Mouse (Mus musculus) cortical plate, adult 2 months (tissue): ENCODE data around the gene Spa17.

Experiments
- CTCF ChIP-seq: fragments of 200-500 bp; IDR thresholded peaks from 2 replicates; pipeline ENCODE4 v1.5.1; 2011; ENCODE audit warnings: mild to moderate bottlenecking, control low read depth, low read length; ENCODE audit not compliant: insufficient read depth; ENCODE audit errors: extremely low read depth
- POLR2A ChIP-seq: fragments of 200-500 bp; IDR thresholded peaks from 2 replicates; pipeline ENCODE4 v1.6.1; 2011; ENCODE audit warnings: mild to moderate bottlenecking, low read length, control low read depth; ENCODE audit not compliant: insufficient read depth; ENCODE audit errors: extremely low read depth

DNA sequence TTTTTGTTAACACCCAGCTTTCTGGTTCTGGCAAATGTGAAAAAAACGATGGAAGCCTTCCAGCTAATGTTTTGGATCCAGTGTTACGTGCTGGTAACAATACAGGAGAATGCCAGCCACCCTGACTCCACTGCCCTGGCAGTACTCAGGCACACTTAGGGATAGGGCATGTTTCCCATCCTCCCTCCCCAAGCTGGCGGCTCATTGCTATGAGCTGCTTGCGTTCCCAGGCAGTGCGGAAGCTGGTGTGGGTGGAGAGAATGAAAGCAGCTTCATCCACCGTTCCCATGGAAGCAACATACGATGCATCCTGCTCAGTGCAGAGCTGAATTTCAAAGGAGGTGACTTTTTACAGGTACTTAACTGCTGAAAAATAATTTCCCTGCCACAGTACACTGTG is 12.1 kb upstream of the Spa17 start:
- TF ChIP-seq CTCF (no peak), POLR2A (peak; percentile 53; the same call in 1 of the 2 replicates)
